Mouse (Mus musculus): Measurements from ENCODE around the gene Nlgn1.
"Not testable (repeated sequence)": the region's sequence is repeated elsewhere in the genome, so short reads cannot be mapped to it uniquely, and the experiment has no call there.

The Nlgn1 gene

DNA sequence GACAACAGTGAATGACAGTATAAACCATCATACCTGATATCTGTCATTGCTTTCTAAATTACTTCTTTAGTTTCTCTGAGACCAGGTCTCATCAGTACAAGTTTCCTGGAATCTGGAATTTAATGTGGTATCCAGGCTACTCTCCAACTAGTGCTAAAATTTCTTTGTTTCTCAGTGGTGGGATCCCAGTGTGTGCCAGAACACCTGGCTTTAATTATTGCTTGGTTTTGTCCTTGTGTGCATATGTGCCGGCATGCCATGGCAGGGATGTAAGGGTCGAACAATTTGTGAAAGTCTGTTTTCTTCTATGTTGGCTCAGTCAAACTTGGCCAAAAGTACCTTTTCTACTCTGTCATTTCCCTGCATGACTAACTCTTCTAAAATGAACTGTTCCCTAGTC lies 703.1 kb downstream of the Nlgn1 start:
- CTCF ChIA-PET = no interaction called here

DNA sequence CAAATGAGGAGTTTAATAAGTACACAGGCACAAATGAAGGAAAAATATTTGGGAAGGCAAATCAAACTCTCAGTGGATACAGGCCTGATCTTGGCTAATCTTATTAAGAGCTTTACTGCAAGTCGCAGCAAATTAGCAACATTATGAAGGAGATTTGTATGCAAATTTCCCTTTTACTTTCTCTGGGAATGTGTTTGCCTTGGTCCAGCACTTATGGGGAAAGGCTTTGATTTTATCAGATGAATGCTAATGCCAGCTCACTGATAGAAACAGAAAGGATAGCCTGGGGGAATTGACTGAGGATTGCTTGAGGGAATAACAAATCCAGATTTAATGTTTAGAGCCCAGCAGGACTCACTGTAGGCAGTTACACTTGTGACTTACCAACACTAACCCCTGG lies 725.7 kb downstream of the Nlgn1 start:
- CTCF ChIA-PET = no interaction called here

DNA sequence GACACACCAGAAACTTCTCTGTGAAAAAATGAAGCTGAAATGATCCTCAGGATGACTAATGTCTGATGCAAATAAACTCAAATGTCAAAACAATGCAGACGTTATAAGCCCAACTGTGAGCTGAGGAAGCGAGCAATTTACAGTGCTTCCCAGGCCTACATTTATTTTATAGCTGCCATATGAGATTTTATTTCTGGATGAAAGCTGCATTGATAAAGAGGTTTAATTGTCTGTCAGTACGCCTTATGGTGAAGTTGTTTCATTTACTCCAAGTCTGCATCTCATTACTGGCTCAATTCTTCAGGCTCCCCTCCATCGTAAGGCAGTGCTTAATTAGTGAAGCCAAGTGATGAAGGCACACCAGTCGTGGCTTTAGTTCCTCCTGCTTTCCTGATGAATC lies 734.7 kb downstream of the Nlgn1 start:
- CTCF ChIA-PET = no interaction called here

DNA sequence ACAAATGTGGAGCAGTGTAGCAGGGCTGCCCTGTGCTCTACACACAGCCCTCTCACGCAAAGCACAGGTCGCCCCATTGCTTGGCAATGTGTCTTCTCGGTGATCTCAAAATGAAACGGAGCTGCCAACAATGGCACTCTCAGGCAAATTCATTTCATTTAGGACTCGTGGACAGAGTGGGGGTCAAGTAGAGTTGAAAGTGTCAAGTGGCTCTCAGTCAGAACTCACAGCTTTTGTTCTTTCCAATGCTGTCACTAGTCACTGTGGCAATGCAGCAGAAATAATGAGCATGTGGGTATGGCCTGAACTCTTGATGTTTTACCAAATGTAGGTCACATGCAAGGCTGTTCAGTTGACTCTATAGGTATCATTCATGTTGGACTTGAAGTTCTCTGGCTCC lies 756.7 kb downstream of the Nlgn1 start:
- CTCF ChIA-PET = no interaction called here

DNA sequence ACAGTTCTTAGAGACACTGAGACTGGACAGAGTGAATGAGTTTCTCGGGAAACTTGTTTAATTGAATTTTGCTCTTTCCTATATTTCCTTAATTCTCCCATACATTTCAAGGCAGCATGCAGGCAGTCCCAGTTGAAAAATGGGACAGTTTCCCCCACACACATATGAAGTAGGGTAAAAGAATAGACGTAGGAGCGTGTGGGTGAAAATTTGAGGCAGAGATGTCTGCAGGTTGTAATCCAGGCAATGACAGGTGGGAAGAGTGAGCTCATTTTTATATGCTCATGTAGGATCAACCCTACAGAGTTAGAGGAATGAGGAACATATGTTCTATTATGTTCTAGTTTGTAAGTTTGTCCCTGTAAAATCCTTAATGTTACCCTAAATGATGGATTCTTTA lies 757.4 kb downstream of the Nlgn1 start:
- CTCF ChIA-PET = no interaction called here

DNA sequence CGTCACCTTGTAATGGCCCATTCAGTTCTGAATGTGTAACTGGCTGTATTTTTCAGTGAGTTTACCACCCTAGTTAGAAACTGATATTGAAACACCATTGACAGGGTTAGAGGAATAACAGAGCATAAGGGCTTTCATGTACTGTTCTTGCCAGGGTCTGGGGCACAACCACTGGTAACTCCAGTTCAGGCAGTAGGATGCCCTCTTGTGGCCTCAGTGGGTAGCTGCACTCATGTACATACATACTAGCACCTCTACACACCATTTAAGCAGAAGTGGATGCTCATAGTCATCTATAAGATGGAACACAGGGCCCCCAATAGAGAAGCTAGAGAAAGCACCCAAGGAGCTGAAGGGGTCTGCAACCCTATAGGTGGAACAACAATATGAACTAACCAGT lies 773.7 kb downstream of the Nlgn1 start:
- CTCF ChIA-PET = not testable (repeated sequence)

DNA sequence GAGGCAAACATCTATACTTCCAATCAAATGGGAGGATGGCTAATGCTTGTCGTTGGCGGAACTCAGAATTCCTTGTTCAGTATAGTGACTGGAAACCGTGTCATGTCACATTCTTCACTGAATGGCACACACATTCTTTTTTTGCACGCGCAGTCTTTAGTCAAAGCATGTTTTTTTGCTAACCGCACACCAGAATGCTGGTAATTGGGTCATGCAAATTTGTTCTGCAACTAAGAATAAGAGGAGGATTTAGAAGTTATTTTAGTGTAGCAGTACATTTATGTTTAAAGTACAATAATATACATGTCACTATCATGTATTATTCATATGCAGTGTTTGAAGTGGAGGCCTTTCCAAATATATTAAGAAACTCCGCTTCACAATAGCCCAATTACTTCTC lies 783.2 kb downstream of the Nlgn1 start:
- CTCF ChIA-PET = not testable (repeated sequence)

DNA sequence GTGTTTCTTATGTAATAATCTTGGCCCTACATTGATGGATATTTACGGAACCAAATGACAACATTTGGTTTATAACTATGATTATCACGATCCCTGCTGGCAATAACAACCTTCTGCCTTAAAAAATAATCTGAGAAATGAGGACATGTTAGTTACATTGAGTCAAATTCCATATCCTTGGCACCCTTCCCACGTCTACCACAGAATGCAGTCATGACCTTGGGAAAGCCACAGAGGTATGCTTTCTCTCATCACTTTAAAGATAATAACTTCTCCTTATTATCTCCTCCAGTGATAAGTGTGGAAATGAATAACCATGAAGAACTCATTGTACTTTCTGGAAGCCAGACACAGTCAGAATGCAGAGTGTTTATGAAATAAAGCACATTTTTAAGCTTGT lies 808.0 kb downstream of the Nlgn1 start:
- CTCF ChIA-PET = not testable (repeated sequence)

DNA sequence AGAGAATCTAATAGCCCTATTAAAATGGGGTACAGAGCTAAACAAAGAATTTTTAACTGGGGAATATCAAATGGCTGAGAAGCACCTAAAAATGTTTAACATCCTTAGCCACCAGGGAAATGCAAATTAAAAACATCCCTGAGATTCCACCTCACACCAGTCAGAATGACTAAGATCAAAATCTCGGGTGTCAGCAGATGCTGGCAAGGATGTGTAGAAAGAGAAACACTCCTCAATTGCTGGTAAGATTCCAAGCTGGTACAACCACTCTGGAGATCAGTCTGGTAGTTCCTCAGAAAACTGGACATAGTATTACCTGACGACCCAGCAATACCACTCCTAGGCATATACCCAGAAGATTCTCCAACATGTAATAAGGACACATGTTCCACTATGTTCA lies 869.2 kb downstream of the Nlgn1 start:
- CTCF ChIA-PET = no interaction called here

DNA sequence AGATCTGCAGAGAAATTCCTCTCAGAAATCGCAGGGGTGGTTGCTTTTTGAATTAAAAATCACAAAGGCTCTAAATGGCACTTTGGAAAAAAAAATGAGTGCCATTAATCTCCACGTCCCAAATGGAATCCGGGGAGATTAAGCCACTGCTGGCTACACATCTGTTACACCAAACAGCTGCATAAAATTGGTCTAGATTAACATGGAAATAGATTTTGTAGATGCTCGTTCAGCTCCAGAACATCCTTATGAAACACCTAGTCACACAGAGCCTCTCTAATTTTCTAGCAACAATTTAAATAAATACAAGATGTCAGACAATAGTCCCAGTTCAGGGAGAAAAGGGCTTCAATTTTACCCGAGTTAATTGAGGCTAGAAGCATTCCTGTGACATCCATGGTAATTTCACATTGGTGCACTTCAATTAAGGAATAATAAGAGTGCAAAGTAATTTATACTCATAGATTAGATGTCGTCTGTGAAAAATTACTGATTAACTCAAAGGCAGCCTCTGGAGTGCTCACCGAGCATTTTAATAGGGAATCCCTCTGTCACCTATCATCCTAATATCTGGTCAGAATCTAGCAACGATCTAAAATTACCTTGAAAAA lies 875.9 kb downstream of the Nlgn1 start:
- CTCF ChIA-PET = no interaction called here

DNA sequence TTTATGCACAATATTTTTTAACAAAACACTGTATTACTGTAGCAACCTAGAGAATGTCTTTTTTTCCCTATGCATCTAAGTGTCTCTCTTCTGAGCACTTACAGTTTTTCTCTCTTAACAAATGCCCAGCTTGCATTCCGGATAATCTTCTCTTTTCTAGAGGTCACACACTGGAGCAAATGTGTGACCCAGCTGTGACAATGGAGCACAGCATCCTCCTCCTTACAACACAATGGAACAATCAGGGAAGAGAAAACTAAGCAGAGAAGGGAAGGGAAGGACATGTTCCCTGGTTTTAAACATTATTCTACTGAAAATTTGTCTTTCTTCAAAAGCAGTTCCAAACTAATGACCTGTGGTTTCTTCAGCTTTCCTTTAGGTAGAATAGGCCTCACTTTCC lies 879.9 kb downstream of the Nlgn1 start:
- CTCF ChIA-PET = no interaction called here

DNA sequence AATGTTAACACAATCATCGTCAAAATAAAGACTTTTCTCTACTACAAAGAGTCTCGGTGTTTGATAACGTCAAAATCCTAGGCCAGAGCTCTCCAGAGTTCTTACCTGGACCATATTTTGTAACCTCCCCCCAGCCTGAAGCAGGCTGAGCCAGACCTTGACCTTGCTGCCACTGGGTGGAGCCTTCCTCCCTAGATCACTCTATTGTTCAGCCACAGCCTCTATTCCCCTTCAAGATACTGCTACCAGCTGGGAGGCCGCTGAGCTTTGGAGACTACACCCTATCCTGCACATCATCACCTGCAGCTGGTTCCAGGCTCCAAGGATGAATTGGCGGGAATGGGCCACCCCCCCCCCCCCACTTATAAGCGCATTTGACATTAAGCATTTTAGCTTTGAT lies 881.8 kb downstream of the Nlgn1 start:
- CTCF ChIA-PET = interaction anchor here (0.8 kb wide), 1 partner anchor 479 kb away, joined by 23 read pairs; no protein-coding TSS in a partner anchor

DNA sequence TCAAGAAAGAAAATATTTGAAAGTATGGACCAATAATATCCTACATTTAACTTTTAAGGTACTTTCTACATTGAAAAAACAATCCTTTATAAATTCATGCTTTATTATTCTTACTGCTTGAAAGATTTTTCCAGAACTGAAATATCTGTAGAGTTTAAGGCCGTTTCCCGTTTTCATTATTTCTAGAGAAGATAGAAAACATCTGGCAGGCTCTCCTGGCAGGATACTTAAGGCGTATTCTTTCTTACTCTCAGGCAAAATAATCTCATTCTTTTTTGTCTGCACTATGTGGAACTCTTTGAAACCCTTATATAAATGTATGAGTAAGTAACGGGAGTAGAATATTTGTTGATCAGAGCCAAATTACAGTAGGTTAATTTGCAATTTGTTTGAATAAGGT lies 882.9 kb downstream of the Nlgn1 start:
- CTCF ChIA-PET = no interaction called here

DNA sequence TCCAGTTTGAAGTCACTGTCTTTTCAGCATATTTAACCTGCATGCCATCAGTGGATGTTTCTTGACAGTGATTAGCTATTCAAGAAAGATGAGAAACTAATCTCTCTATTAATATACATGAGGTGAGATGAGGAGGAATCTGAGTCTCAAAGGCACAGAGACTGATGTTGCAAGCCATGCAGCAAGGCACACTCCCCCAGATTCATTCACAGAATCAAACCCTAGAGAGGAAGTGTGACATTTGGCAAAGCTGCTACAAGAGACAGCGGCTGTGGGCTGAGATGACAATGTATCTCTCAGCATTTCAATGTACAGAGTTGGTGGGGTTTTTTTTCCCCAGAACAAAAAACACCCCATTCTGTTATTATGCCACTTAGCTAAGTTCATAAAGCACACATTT lies 885.1 kb downstream of the Nlgn1 start:
- CTCF ChIA-PET = no interaction called here

DNA sequence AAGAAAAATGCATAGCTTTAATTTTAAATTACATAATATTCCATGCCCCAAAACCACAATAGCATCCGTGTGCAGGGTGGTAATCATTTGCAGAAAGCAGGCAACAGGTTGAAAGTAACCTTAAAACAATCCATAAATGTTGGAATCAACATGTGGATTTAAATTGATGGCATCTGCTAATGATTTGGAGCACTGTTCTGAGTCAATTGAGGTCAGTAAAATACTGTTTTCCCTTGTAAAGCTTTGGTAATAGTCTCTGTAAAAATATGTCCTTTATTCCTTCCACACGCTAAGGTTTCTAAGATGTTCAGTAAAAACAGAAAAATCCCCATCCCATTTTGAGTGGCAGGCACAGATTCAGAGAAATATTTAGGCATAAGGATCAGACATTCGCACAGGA lies 888.6 kb downstream of the Nlgn1 start:
- CTCF ChIA-PET = no interaction called here

DNA sequence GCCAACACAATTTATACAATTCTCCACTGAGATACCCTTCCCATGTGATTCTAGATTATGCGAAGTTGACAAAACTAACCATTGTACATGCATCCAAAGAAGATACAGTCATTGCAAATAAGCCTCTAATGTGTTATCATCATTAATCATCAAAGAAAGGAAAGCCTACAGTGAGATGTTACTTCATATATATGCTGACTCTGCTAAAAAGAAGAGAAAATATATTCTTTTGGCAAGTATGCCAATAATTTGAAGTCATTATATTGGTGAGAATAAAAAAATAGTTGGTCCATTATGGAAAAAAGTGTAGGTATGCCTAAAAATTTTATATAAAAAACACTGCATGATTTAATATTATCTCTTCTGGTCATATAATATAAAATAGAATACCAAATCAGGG lies 889.6 kb downstream of the Nlgn1 start:
- CTCF ChIA-PET = no interaction called here

DNA sequence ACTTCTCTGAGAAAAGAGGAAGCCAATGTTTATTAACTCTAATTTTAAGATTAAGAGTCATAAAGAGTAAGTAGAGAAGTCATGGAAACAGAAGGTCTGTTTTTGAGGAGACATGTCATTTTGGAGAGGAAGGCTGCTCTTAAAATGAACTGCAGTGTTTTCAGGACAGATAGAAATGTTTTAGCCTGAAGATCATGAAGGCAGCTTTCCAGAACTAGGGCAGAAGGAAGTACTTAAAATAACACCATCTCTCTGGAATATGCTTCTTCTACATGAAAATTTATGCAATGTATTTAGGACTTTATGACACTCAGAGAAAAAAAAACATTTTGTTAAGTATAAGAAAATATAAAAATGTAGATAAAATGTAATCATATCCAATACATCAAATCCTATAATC lies 905.3 kb downstream of the Nlgn1 start:
- CTCF ChIA-PET = no interaction called here

DNA sequence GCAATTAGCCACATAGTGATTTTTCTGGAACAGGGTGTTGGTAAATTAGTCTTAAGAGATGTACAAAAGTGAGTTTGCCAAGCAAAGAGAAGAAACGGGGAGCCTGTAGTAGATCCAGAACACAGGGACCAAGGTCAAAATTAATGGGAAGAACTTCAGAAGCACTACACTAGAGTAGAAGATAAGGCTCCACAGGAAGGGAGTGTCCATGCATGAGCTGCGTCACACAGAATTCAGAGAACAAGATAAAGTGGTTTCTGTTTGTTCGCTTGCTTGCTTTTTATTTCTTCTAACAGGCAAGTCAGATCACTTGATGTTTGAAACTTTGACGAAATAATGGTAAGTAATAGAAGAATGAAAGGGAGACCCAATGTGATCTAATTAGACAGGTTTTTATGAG lies 920.3 kb downstream of the Nlgn1 start:
- CTCF ChIA-PET = no interaction called here

All from spleen, embryonic (tissue).